Mouse (Mus musculus): ENCODE results near the gene Gtf3c1. TPM values are rescaled to one million over a fixed set of nuclear protein-coding genes. Genes with fewer than 3 reads are reported as not detected.

Gtf3c1 gene
- polyA plus RNA-seq, 1 experiment: 40.9 TPM

DNA sequence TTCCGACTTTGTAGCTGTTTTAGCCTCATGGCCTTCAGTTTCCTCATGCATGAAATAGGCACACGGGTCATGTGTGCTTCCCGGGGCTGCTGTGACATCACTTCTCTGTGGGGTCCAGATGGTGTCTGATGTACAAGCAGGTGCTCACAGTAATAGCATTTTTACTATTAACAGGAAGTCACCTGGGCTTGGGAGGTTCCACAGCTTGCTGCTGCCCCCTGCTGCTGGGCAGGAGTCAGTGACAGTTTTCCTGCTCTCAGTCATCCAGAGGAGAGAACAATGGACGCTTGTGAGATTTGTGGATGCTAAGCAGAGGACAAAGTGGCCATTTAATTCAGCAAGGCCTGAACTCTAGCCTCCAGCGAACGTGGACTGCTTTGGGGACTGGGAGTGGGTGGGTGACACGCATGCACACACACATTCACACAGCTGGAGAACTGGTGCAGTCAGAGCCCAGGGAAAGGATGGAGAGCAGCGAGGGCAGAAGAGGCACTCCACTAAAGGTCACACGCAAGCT lies 68.7 kb downstream of the Gtf3c1 start:
- H3K36me3 ChIP-seq (ENCODE audit: control insufficient read depth, insufficient read depth, low read length): peaks cover 38% of the 10 kb centered on the region
- H3K4me3 ChIP-seq (ENCODE audit: low read depth, low read length): no peak overlapping the region
- no peaks in the 10 kb centered on the region for H3K4me1 ChIP-seq (ENCODE audit: control insufficient read depth, insufficient read depth, insufficient read length, low read length)
- H3K27ac ChIP-seq (ENCODE audit: insufficient read depth, low read depth, low read length): no peak overlapping the region
- H3K27me3 ChIP-seq (ENCODE audit: control insufficient read depth, insufficient read depth, low read length): no peaks in the 10 kb centered on the region
- no peak for TF ChIP-seq POLR2A (IDR thresholded peaks at IDR 0.05; ENCODE audit: low read depth, low read length)
- peak; percentile 91 for TF ChIP-seq CTCF (IDR thresholded peaks at IDR 0.05; ENCODE audit: extremely low read depth, insufficient read length, insufficient replicate concordance, low read depth, low read length)
- WGBS: 42% methylated on average over 9 of the region's 9 CpGs

DNA sequence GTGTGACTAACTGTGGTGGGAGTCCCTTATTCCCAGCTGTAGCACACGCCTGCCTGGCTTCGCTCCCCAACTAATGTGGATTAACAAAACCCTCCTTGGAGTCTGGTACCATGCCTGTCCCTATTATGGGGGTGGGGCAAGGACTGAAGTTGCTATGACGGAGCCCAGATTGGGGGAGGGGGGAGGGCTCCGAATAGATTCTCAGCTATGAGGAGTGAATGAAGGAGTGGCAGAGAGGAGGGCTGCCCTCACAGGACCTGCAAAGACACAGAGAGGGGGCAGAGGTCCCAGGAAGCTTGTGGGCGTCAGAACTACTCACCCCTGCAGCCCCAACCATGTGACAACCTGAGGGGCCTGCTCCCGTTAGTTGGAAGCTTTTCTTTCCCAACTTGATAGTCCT lies 69.2 kb downstream of the Gtf3c1 start:
- Histone ChIP-seq H3K4me3 (ENCODE audit: low read depth, low read length) (no peak overlapping the region), H3K27ac (ENCODE audit: insufficient read depth, low read depth, low read length) (no peak overlapping the region), H3K36me3 (ENCODE audit: control insufficient read depth, insufficient read depth, low read length) (peaks cover 32% of the 10 kb centered on the region), H3K27me3 (ENCODE audit: control insufficient read depth, insufficient read depth, low read length) (no peaks in the 10 kb centered on the region), H3K4me1 (ENCODE audit: control insufficient read depth, insufficient read depth, insufficient read length, low read length) (no peaks in the 10 kb centered on the region)
- TF ChIP-seq POLR2A (IDR thresholded peaks at IDR 0.05; ENCODE audit: low read depth, low read length) (no peak), CTCF (IDR thresholded peaks at IDR 0.05; ENCODE audit: extremely low read depth, insufficient read length, insufficient replicate concordance, low read depth, low read length) (no peak)
- WGBS: 64% methylated on average over 6 of the region's 6 CpGs

DNA sequence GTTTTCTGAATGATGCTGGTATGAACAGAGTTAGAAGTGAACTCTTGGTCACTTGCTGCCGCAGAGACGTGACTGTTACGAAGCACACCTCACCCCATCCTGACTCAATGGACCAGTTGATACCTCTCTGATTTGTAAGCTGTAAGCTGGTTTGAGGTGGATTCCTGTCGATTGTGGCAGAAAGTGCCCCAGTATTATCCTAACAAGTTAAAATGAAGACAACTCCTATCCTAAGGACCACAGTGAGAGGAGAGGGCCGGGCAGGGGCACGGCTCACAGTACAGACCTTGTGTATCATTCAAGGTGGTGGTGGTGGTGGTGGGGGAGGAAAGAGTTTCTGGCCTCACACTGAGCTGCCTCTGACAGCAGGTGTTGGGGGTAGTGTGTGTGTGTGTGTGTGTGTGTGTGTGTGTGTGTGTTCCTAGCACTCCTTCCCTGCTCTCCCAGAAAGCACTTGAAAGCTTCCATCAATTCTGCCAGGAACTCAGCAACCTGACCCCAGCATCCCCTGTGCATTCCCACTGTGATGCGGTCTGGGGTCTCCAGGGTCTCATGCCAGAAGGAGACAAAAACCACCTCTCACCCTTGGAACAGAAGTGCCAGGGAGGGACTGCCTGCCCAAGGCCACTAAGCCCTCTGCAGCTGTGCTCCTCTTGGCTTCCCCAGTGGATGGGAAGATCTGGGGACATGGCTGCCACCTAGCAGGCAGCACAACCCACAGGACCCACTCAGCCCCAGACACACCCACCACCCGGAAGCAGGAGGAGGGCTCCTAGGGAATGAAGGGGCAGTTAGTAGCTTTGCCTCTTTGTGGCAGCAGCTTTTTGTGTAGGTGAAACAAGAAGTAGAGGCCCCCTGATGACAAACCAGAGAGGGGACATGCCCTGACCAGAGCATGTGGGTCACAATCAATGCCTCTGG lies 70.1 kb downstream of the Gtf3c1 start:
- TF ChIP-seq POLR2A (IDR thresholded peaks at IDR 0.05; ENCODE audit: low read depth, low read length) (no peak), CTCF (IDR thresholded peaks at IDR 0.05; ENCODE audit: extremely low read depth, insufficient read length, insufficient replicate concordance, low read depth, low read length) (no peak)
- Histone ChIP-seq H3K36me3 (ENCODE audit: control insufficient read depth, insufficient read depth, low read length) (peaks cover 24% of the 10 kb centered on the region), H3K4me1 (ENCODE audit: control insufficient read depth, insufficient read depth, insufficient read length, low read length) (no peaks in the 10 kb centered on the region), H3K4me3 (ENCODE audit: low read depth, low read length) (no peak overlapping the region), H3K27me3 (ENCODE audit: control insufficient read depth, insufficient read depth, low read length) (no peaks in the 10 kb centered on the region), H3K27ac (ENCODE audit: insufficient read depth, low read depth, low read length) (no peak overlapping the region)
- WGBS: 81% methylated on average over 8 of the region's 8 CpGs

DNA sequence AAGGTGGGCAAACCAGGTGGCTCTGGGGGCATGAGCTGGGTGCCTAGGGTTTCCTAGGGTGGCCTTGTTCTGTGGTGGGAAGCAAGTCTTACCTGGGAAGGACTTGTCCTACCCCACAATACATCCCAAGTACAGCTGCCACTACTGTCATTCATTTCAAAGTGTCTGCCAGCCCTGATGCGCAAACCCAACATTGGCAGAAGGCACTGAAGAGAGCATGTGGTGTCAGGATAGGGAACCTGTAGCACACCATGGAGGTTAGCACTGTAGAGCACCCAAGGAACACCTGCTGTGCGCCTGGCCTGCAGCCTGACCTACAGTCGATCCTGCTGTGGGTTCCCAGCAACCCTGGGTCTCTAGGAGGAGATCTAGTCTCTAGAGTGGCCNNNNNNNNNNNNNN lies 76.6 kb downstream of the Gtf3c1 start:
- no peak overlapping the region for H3K27ac ChIP-seq (ENCODE audit: insufficient read depth, low read depth, low read length)

DNA sequence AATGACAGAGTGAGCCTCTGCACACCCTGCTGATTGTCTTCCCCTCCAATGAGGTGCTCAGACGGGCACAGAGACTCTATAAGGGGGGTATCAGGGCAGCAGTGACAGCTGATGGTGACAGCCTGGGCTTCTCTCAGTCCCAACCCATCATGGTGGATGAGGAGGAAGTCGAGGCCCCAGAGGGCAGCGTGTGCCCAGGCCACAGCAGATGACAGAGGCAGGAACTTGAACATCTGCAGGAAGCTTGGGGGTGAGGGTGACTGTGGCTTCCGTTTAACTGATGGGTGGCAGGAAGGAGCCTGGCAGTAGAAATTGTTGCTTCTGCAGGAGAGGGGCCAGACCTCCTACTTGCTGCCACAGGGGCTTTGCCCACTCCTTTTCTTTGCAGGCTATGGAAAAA lies 77.3 kb downstream of the Gtf3c1 start:
- no peaks in the 10 kb centered on the region for H3K36me3 ChIP-seq (ENCODE audit: control insufficient read depth, insufficient read depth, low read length)
- TF ChIP-seq POLR2A (IDR thresholded peaks at IDR 0.05; ENCODE audit: low read depth, low read length) (no peak), CTCF (IDR thresholded peaks at IDR 0.05; ENCODE audit: extremely low read depth, insufficient read length, insufficient replicate concordance, low read depth, low read length) (no peak)
- no peak overlapping the region for H3K27ac ChIP-seq (ENCODE audit: insufficient read depth, low read depth, low read length)
- no peaks in the 10 kb centered on the region for H3K27me3 ChIP-seq (ENCODE audit: control insufficient read depth, insufficient read depth, low read length)
- 0 out of 2 replicates have a peak, but pooled peaks cover 2% of the 10 kb centered on the region for H3K4me1 ChIP-seq (ENCODE audit: control insufficient read depth, insufficient read depth, insufficient read length, low read length)
- 50% methylated on average over 4 of the region's 4 CpGs for WGBS
- H3K4me3 ChIP-seq (ENCODE audit: low read depth, low read length): no peak overlapping the region

More for the DNA sequence above, 76.6 kb downstream of the Gtf3c1 start:
- 85% methylated on average over 3 of the region's 3 CpGs for WGBS
- TF ChIP-seq CTCF (IDR thresholded peaks at IDR 0.05; ENCODE audit: extremely low read depth, insufficient read length, insufficient replicate concordance, low read depth, low read length): no peak
- TF ChIP-seq POLR2A (IDR thresholded peaks at IDR 0.05; ENCODE audit: low read depth, low read length): no peak
- no peak overlapping the region for H3K4me3 ChIP-seq (ENCODE audit: low read depth, low read length)
- no peaks in the 10 kb centered on the region for H3K27me3 ChIP-seq (ENCODE audit: control insufficient read depth, insufficient read depth, low read length)
- no peaks in the 10 kb centered on the region for H3K36me3 ChIP-seq (ENCODE audit: control insufficient read depth, insufficient read depth, low read length)
- H3K4me1 ChIP-seq (ENCODE audit: control insufficient read depth, insufficient read depth, insufficient read length, low read length): 0 out of 2 replicates have a peak, but pooled peaks cover 2% of the 10 kb centered on the region

DNA sequence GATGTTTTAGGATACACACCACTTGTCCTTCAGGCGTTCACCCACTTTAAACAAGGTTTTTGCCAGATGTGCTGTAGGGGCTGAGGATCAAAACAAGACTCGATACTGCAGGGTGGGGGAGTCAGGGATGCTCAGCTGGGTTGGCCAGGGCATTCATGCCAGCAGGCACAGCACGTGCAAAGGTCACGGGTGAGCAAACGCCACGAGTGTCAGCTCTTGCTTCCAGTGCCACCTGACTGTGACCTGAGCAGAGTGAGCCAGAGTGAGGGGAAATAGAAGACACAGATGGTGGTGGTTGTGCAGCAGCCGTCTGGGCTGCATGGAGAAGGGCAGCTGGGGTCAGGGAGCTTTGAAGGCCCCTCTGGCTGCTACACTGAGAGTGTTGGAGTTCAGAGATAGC lies 81.8 kb downstream of the Gtf3c1 start:
- 43% methylated on average over 7 of the region's 7 CpGs for WGBS
- Histone ChIP-seq H3K36me3 (ENCODE audit: control insufficient read depth, insufficient read depth, low read length) (no peaks in the 10 kb centered on the region), H3K27ac (ENCODE audit: insufficient read depth, low read depth, low read length) (no peak overlapping the region), H3K4me1 (ENCODE audit: control insufficient read depth, insufficient read depth, insufficient read length, low read length) (0 out of 2 replicates have a peak, but pooled peaks cover 2% of the 10 kb centered on the region), H3K27me3 (ENCODE audit: control insufficient read depth, insufficient read depth, low read length) (no peaks in the 10 kb centered on the region), H3K4me3 (ENCODE audit: low read depth, low read length) (no peak overlapping the region)
- TF ChIP-seq CTCF (IDR thresholded peaks at IDR 0.05; ENCODE audit: extremely low read depth, insufficient read length, insufficient replicate concordance, low read depth, low read length) (no peak), POLR2A (IDR thresholded peaks at IDR 0.05; ENCODE audit: low read depth, low read length) (no peak)

DNA sequence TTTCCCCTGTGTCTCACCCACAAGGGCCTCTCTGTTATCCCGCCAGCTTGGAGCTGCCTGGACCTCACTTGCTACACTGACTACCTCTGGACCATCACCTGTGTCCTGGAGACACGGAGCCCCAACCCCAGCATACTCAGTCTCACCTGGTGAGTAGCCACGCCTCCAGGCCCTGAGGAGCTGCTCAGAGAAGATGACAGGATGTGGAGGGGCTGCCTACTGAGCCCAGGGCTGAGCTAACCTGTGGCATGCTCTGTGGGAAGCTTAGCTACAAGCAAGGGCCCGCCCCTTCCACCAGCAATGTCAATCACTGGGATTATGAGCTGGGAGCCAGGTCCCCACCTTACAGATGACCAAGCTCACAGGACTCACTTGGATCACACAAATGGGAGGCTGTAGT lies 82.4 kb downstream of the Gtf3c1 start:
- Histone ChIP-seq H3K4me3 (ENCODE audit: low read depth, low read length) (no peak overlapping the region), H3K27ac (ENCODE audit: insufficient read depth, low read depth, low read length) (no peak overlapping the region), H3K27me3 (ENCODE audit: control insufficient read depth, insufficient read depth, low read length) (no peaks in the 10 kb centered on the region), H3K4me1 (ENCODE audit: control insufficient read depth, insufficient read depth, insufficient read length, low read length) (0 out of 2 replicates have a peak, but pooled peaks cover 2% of the 10 kb centered on the region), H3K36me3 (ENCODE audit: control insufficient read depth, insufficient read depth, low read length) (no peaks in the 10 kb centered on the region)
- 47% methylated on average over 4 of the region's 4 CpGs for WGBS
- TF ChIP-seq CTCF (IDR thresholded peaks at IDR 0.05; ENCODE audit: extremely low read depth, insufficient read length, insufficient replicate concordance, low read depth, low read length) (no peak), POLR2A (IDR thresholded peaks at IDR 0.05; ENCODE audit: low read depth, low read length) (no peak)

Measured in small intestine, adult 2 months (tissue).